Mouse (Mus musculus) c-Kit-positive CD71-positive TER-119-positive erythroid progenitor cells, embryonic 14.5 days (primary cell): Measurements from ENCODE around the gene Grip2.

Experiments
- DNase-seq: peaks from one replicate; pipeline ENCODE4 v3.0.0-alpha.2; 2013; ENCODE audit warnings: low spot score

Grip2 gene

GRCm38 (mm10) chr6:91728939-91729619 lies 98.0 kb downstream of the Grip2 start:
- DNase-seq: no peak

GRCm38 (mm10) chr6:91727361-91727760 lies 99.7 kb downstream of the Grip2 start:
- no peak for DNase-seq

GRCm38 (mm10) chr6:91721215-91721701 lies 105.8 kb downstream of the Grip2 start:
- DNase-seq: no peak

- DNase-seq: no peak
Measured at GRCm38 (mm10) chr6:91720588-91721214, 106.3 kb downstream of the Grip2 start.

GRCm38 (mm10) chr6:91719865-91720533 lies 107.1 kb downstream of the Grip2 start:
- DNase-seq: no peak

GRCm38 (mm10) chr6:91719042-91719747 lies 107.9 kb downstream of the Grip2 start:
- DNase-seq: no peak

GRCm38 (mm10) chr6:91718603-91719002 lies 108.4 kb downstream of the Grip2 start:
- no peak for DNase-seq

GRCm38 (mm10) chr6:91718067-91718466 lies 109.0 kb downstream of the Grip2 start:
- DNase-seq: no peak

- DNase-seq: no peak
Measured at GRCm38 (mm10) chr6:91715988-91716810, 110.9 kb downstream of the Grip2 start.

- DNase-seq: no peak
Measured at GRCm38 (mm10) chr6:91715023-91715422, 112.0 kb downstream of the Grip2 start.

- DNase-seq: no peak
Measured at GRCm38 (mm10) chr6:91713370-91713896, 113.6 kb downstream of the Grip2 start.

- DNase-seq: peak; percentile 18
Measured at GRCm38 (mm10) chr6:91712855-91713331, 114.2 kb downstream of the Grip2 start.

GRCm38 (mm10) chr6:91712097-91712854 lies 114.8 kb downstream of the Grip2 start:
- no peak for DNase-seq
